Mouse (Mus musculus) midbrain, embryonic 16.5 days (tissue): ENCODE results near the gene Cebpz. TPM values are rescaled to one million over a fixed set of nuclear protein-coding genes. Genes with fewer than 3 reads are reported as not detected.

Source experiments
- ATAC-seq: fragments of 200-750 bp; cut with Nextera tagmentation; 2 replicates; pipeline ENCODE4 v1.8.0; 2017; ENCODE audit warnings: moderate TSS enrichment
- H3K27ac ChIP-seq: fragments of 300-500 bp; sonication (generic); 2 replicates; pipeline ENCODE4 v1.5.1; 2014; ENCODE audit warnings: mild to moderate bottlenecking, low read length, mixed read lengths
- H3K27me3 ChIP-seq: fragments of 300-500 bp; sonication (generic); 2 replicates; pipeline ENCODE4 v1.6.1; 2014; ENCODE audit warnings: low read depth, low read length, mixed read lengths; ENCODE audit not compliant: control insufficient read depth, insufficient read depth
- H3K36me3 ChIP-seq: fragments of 300-500 bp; sonication (generic); 2 replicates; pipeline ENCODE4 v1.6.1; 2014; ENCODE audit warnings: mild to moderate bottlenecking, low read length, moderate library complexity, mixed read lengths; ENCODE audit not compliant: control insufficient read depth, insufficient read depth
- H3K4me1 ChIP-seq: fragments of 300-500 bp; sonication (generic); 2 replicates; pipeline ENCODE4 v1.6.1; 2014; ENCODE audit warnings: mild to moderate bottlenecking, low read length, mixed read lengths; ENCODE audit not compliant: control insufficient read depth, insufficient read depth
- H3K4me2 ChIP-seq: fragments of 300-500 bp; sonication (generic); 2 replicates; pipeline ENCODE4 v1.6.1; 2014; ENCODE audit warnings: mild to moderate bottlenecking, low read length, mixed read lengths
- H3K4me3 ChIP-seq: fragments of 300-500 bp; sonication (generic); 2 replicates; pipeline ENCODE4 v1.5.1; 2014; ENCODE audit warnings: low read depth, mild to moderate bottlenecking, low read length, moderate library complexity, mixed read lengths
- H3K9ac ChIP-seq: fragments of 300-500 bp; sonication (generic); 2 replicates; pipeline ENCODE4 v1.6.1; 2014; ENCODE audit warnings: low read depth, low read length, mixed read lengths
- H3K9me3 ChIP-seq: fragments of 300-500 bp; sonication (generic); replicated peaks from 2 replicates; pipeline ENCODE4 v1.6.1; 2014; ENCODE audit warnings: mild to moderate bottlenecking, low read length, mixed read lengths; ENCODE audit not compliant: control insufficient read depth, poor library complexity, severe bottlenecking
- WGBS: fragments of 180-500 bp; shearing (Covaris S2); extraction: QIAGEN DNeasy Blood & Tissue Kit; methylation state at CpG from one replicate; pipeline ENCODE4 v1.1.7; 2014; 5-methylcytosine and 5-hydroxymethylcytosine counted together
- polyA plus RNA-seq: library from polyadenylated mRNA; unstranded; fragments of >200 nt; fragmentation: Nextera tagmentation; extraction: Ambion mirVana; gene quantifications from 2 replicates; pipeline ENCODE4 v1.2.1, GENCODE M21; 2015

The Cebpz gene
- polyA plus RNA-seq, 1 experiment from 2014 or later: 38.0 TPM

- Histone ChIP-seq H3K27ac (no peak overlapping the region), H3K4me3 (no peak overlapping the region), H3K4me2 (no peak overlapping the region), H3K36me3 (no peaks in the 10 kb centered on the region), H3K9me3 (no peaks in the 10 kb centered on the region), H3K4me1 (peaks cover 13% of the 10 kb centered on the region), H3K9ac (no peak overlapping the region), H3K27me3 (no peaks in the 10 kb centered on the region)
- 79% methylated on average over 3 of the region's 3 CpGs for WGBS
- ATAC-seq: no peak
These were observed 22.9 kb downstream of the Cebpz start for GRCm38 (mm10) chr17:78913921-78914320.

- Histone ChIP-seq H3K27me3 (no peaks in the 10 kb centered on the region), H3K9ac (0 out of 2 replicates have a peak overlapping the region, but pooled peaks have one; percentile 43), H3K4me2 (peak overlapping the region; percentile 47), H3K36me3 (no peaks in the 10 kb centered on the region), H3K27ac (no peak overlapping the region), H3K9me3 (no peaks in the 10 kb centered on the region), H3K4me3 (peak overlapping the region; percentile 38), H3K4me1 (peaks cover 13% of the 10 kb centered on the region)
- ATAC-seq: peak; percentile 56
- WGBS: 29% methylated on average over 6 of the region's 6 CpGs
These were observed 24.0 kb downstream of the Cebpz start for GRCm38 (mm10) chr17:78912861-78913281.

- H3K4me3 ChIP-seq: no peak overlapping the region
- 86% methylated on average over 2 of the region's 2 CpGs for WGBS
- no peaks in the 10 kb centered on the region for H3K36me3 ChIP-seq
- H3K27me3 ChIP-seq: no peaks in the 10 kb centered on the region
- no peaks in the 10 kb centered on the region for H3K4me1 ChIP-seq
- no peaks in the 10 kb centered on the region for H3K9me3 ChIP-seq
- H3K4me2 ChIP-seq: no peak overlapping the region
- H3K27ac ChIP-seq: no peak overlapping the region
- ATAC-seq: no peak
- H3K9ac ChIP-seq: no peak overlapping the region
These were observed 27.5 kb downstream of the Cebpz start for GRCm38 (mm10) chr17:78909374-78909773.

- Histone ChIP-seq H3K27ac (no peak within 1 kb of the TSS), H3K27me3 (no peaks in the 10 kb centered on the region), H3K9ac (no peak within 1 kb of the TSS), H3K4me3 (no peak within 1 kb of the TSS), H3K9me3 (no peaks in the 10 kb centered on the region), H3K4me2 (no peak within 1 kb of the TSS), H3K4me1 (no peaks in the 10 kb centered on the region), H3K36me3 (no peaks in the 10 kb centered on the region)
- whole genome bisulfite sequencing: 89% methylated on average over 5 of the region's 5 CpGs
- ATAC-seq: no peak
These were observed 30.0 kb downstream of the Cebpz start, which contains the start of gene Sult6b1 for GRCm38 (mm10) chr17:78906892-78907291. Gene Sult6b1, minus strand, starts transcription at chr17:78906992.

- ATAC-seq: no peak
- Histone ChIP-seq H3K4me1 (no peaks in the 10 kb centered on the region), H3K4me3 (no peak overlapping the region), H3K9ac (no peak overlapping the region), H3K27ac (no peak overlapping the region), H3K36me3 (no peaks in the 10 kb centered on the region), H3K4me2 (no peak overlapping the region), H3K9me3 (no peaks in the 10 kb centered on the region), H3K27me3 (no peaks in the 10 kb centered on the region)
- WGBS: 85% methylated on average over 2 of the region's 2 CpGs
These were observed 33.7 kb downstream of the Cebpz start for GRCm38 (mm10) chr17:78903158-78903557.

- no peak for ATAC-seq
- Histone ChIP-seq H3K27me3 (no peaks in the 10 kb centered on the region), H3K9ac (no peak overlapping the region), H3K4me3 (no peak overlapping the region), H3K36me3 (no peaks in the 10 kb centered on the region), H3K4me2 (peak overlapping the region; percentile 28; the same call in 1 of the 2 replicates), H3K9me3 (no peaks in the 10 kb centered on the region), H3K27ac (no peak overlapping the region), H3K4me1 (no peaks in the 10 kb centered on the region)
- 34% methylated on average over 8 of the region's 8 CpGs for WGBS
These were observed 41.5 kb downstream of the Cebpz start for GRCm38 (mm10) chr17:78895394-78895793.

GRCm38 (mm10) chr17:78894991-78895390, 41.9 kb downstream of the Cebpz start:
- Histone ChIP-seq H3K36me3 (no peaks in the 10 kb centered on the region), H3K27ac (no peak overlapping the region), H3K4me1 (no peaks in the 10 kb centered on the region), H3K9me3 (no peaks in the 10 kb centered on the region), H3K4me2 (no peak overlapping the region), H3K9ac (no peak overlapping the region), H3K27me3 (no peaks in the 10 kb centered on the region), H3K4me3 (no peak overlapping the region)
- ATAC-seq: no peak
- WGBS: 84% methylated on average over 7 of the region's 7 CpGs

- Histone ChIP-seq H3K36me3 (no peaks in the 10 kb centered on the region), H3K27me3 (no peaks in the 10 kb centered on the region), H3K4me3 (no peak overlapping the region), H3K4me2 (no peak overlapping the region), H3K4me1 (no peaks in the 10 kb centered on the region), H3K9me3 (no peaks in the 10 kb centered on the region), H3K27ac (no peak overlapping the region), H3K9ac (no peak overlapping the region)
- 86% methylated on average over 9 of the region's 9 CpGs for WGBS
- ATAC-seq: no peak
These were observed 45.8 kb downstream of the Cebpz start for GRCm38 (mm10) chr17:78891020-78891419.

- Histone ChIP-seq H3K27ac (no peak overlapping the region), H3K9ac (no peak overlapping the region), H3K36me3 (no peaks in the 10 kb centered on the region), H3K4me2 (no peak overlapping the region), H3K4me3 (no peak overlapping the region), H3K27me3 (no peaks in the 10 kb centered on the region), H3K4me1 (no peaks in the 10 kb centered on the region), H3K9me3 (no peaks in the 10 kb centered on the region)
- WGBS: 48% methylated on average over 3 of the region's 3 CpGs
- no peak for ATAC-seq
These were observed 47.7 kb downstream of the Cebpz start for GRCm38 (mm10) chr17:78889184-78889583.
